Mouse (Mus musculus) CH12.LX (cell line): Measurements from ENCODE around the gene AC140267.1. TPM values are rescaled to one million over a fixed set of nuclear protein-coding genes. Genes with fewer than 3 reads are reported as not detected.
A peak's percentile ranks its signal among the peaks of the same experiment; 100 is the strongest.

Experiments
- DNase-seq: peaks from one replicate; pipeline ENCODE4 v3.0.0-alpha.2; 2013; ENCODE audit errors: extremely low read depth
- H3K27ac ChIP-seq: 2 replicates; pipeline ENCODE4 v1.5.1; 2012; ENCODE audit warnings: low read depth, mild to moderate bottlenecking, control low read depth, moderate library complexity; ENCODE audit not compliant: insufficient read depth
- H3K27me3 ChIP-seq: replicated peaks from 2 replicates; pipeline ENCODE3; 2012; ENCODE audit warnings: inconsistent platforms
- H3K36me3 ChIP-seq, 2 experiments: replicated peaks in 1 of 2; 2 replicates each; pipeline versions ENCODE3 to v1.6.1; 2012; ENCODE audit warnings: inconsistent platforms in 1 of 2, low read length in 1 of 2, mild to moderate bottlenecking in 1 of 2, mixed read lengths in 1 of 2, moderate library complexity in 1 of 2; ENCODE audit not compliant: control insufficient read depth in 1 of 2, insufficient read depth in 1 of 2
- H3K4me1 ChIP-seq, 2 experiments: 2 replicates each; pipeline ENCODE4 v1.6.1; 2012; ENCODE audit warnings: inconsistent platforms in 1 of 2, moderate library complexity in 1 of 2; ENCODE audit not compliant: insufficient read depth in 2 of 2, control insufficient read depth in 1 of 2
- H3K4me2 ChIP-seq: 2 replicates; pipeline ENCODE4 v1.6.1; 2012; ENCODE audit warnings: low read depth, mild to moderate bottlenecking, control low read depth; ENCODE audit not compliant: poor library complexity, insufficient read depth, severe bottlenecking
- H3K4me3 ChIP-seq, 3 experiments: fragments of 150-350 bp in 1 of 3; sonication (generic) in 1 of 3; replicated peaks in 1 of 3; 2 replicates each; pipeline versions ENCODE3 to v1.5.1; 2011 to 2012; ENCODE audit warnings: low read depth in 2 of 3, low read length in 2 of 3, mild to moderate bottlenecking in 2 of 3, moderate library complexity in 2 of 3, control low read depth in 1 of 3, improper control_type of control experiment in 1 of 3, inconsistent platforms in 1 of 3, mixed read lengths in 1 of 3; ENCODE audit not compliant: poor library complexity in 1 of 3
- H3K79me2 ChIP-seq: replicated peaks from 2 replicates; pipeline ENCODE4 v1.6.1; 2012; ENCODE audit warnings: mild to moderate bottlenecking, moderate library complexity; ENCODE audit not compliant: control insufficient read depth, poor library complexity, insufficient read depth, severe bottlenecking; ENCODE audit errors: extremely low read depth
- H3K9ac ChIP-seq: 2 replicates; pipeline ENCODE4 v1.6.1; 2012; ENCODE audit warnings: low read depth, mild to moderate bottlenecking, control low read depth, moderate library complexity; ENCODE audit not compliant: insufficient read depth
- H3K9me3 ChIP-seq: replicated peaks from 2 replicates; pipeline ENCODE3; 2012; ENCODE audit warnings: low read length, inconsistent platforms, mixed read lengths
- CHD1 ChIP-seq: IDR thresholded peaks from 2 replicates; pipeline ENCODE4 v1.6.1; 2012; ENCODE audit warnings: low read depth, low read length, improper control_type of control experiment, inconsistent platforms
- CHD2 ChIP-seq: IDR thresholded peaks from 2 replicates; pipeline ENCODE4 v1.6.1; 2011; ENCODE audit warnings: low read length, improper control_type of control experiment
- CTCF ChIP-seq, 2 experiments: IDR thresholded peaks in 1 of 2; conservative IDR thresholded peaks in 1 of 2; 2 replicates each; pipeline ENCODE4 v1.5.1; 2011 to 2012; ENCODE audit warnings: low read depth in 2 of 2, low read length in 2 of 2, improper control_type of control experiment in 1 of 2, inconsistent platforms in 1 of 2, mild to moderate bottlenecking in 1 of 2, moderate library complexity in 1 of 2
- GABPA ChIP-seq: IDR thresholded peaks from 2 replicates; pipeline ENCODE4 v1.6.1; 2012; ENCODE audit warnings: low read depth, low read length, improper control_type of control experiment, inconsistent platforms; ENCODE audit not compliant: insufficient replicate concordance
- MXI1 ChIP-seq: IDR thresholded peaks from 2 replicates; pipeline ENCODE4 v1.6.1; 2011; ENCODE audit warnings: mild to moderate bottlenecking, low read depth, low read length, improper control_type of control experiment
- POLR2A ChIP-seq: IDR thresholded peaks from 2 replicates; pipeline ENCODE4 v1.6.1; 2011; ENCODE audit warnings: low read depth, mild to moderate bottlenecking, improper control_type of control experiment, low read length
- SIN3A ChIP-seq: IDR thresholded peaks from 2 replicates; pipeline ENCODE4 v1.6.1; 2012; ENCODE audit warnings: low read length, improper control_type of control experiment, inconsistent platforms
- UBTF ChIP-seq: IDR thresholded peaks from 2 replicates; pipeline ENCODE4 v1.6.1; 2012; ENCODE audit warnings: low read depth, mild to moderate bottlenecking, inconsistent platforms, low read length, improper control_type of control experiment, moderate library complexity
- USF2 ChIP-seq: conservative IDR thresholded peaks from 2 replicates; pipeline ENCODE4 v1.6.1; 2011; ENCODE audit warnings: low read depth, low read length, improper control_type of control experiment
- ZC3H11A ChIP-seq: IDR thresholded peaks from 2 replicates; pipeline ENCODE4 v1.6.1; 2012; ENCODE audit warnings: low read depth, mild to moderate bottlenecking, inconsistent platforms, low read length, improper control_type of control experiment
- ZMIZ1 ChIP-seq: IDR thresholded peaks from 2 replicates; pipeline ENCODE4 v1.6.1; 2012; ENCODE audit warnings: low read depth, mild to moderate bottlenecking, inconsistent platforms, low read length, improper control_type of control experiment
- dilution Hi-C: fragments of 300-500 bp; cut with MboI; formaldehyde crosslinking; loops from 2 replicates; pipeline ENCODE4 v1.14.3; 2020; ENCODE audit warnings: low sequenced_read_pairs; ENCODE audit not compliant: extremely low pct_unique_long_range_greater_than_20kb, extremely low pct_ligation_motif_present
- in situ Hi-C: fragments of 300-500 bp; cut with MboI; formaldehyde crosslinking; loops from 3 replicates; pipeline ENCODE4 v1.14.3; 2019; ENCODE audit warnings: low sequenced_read_pairs, low pct_ligation_motif_present, low pct_unique_long_range_greater_than_20kb, mixed read lengths
- polyA plus RNA-seq: library from polyadenylated mRNA; unstranded; fragments of >175 nt; gene quantifications from 2 replicates; pipeline ENCODE4 v1.2.1, GENCODE M21; 2012; ENCODE audit warnings: low read depth; ENCODE audit not compliant: insufficient read length
- total RNA-seq, 2 experiments: library from RNA; depleted of rRNA; stranded (reverse); fragments of 300-350 nt in 1 of 2; fragments of >200 nt in 1 of 2; gene quantifications; 2 replicates each; pipeline ENCODE4 v1.2.3; 2012 to 2014

AC140267.1 gene
- total and polyA plus RNA-seq, 3 experiments: not detected

- peaks cover 12 to 31% of the 10 kb centered on the region in 2 experiments for H3K4me1 ChIP-seq
- peaks cover 53 to 71% of the 10 kb centered on the region in 2 experiments for H3K36me3 ChIP-seq
- DNase-seq: no peak
- H3K27me3 ChIP-seq: no peaks in the 10 kb centered on the region
- in situ Hi-C loops (loop anchor here (5.0 to 25.0 kb wide), 2 partner anchors 39 to 706 kb away; no protein-coding TSS in a partner anchor), dilution Hi-C loops (no loop called here)
- peak overlapping the region; percentile 94 for H3K4me2 ChIP-seq
- H3K79me2 ChIP-seq: peaks cover 17% of the 10 kb centered on the region
- peak overlapping the region; percentile 96 for H3K9ac ChIP-seq
- peak overlapping the region; percentile 92 to 96 (median 94) for H3K4me3 ChIP-seq
- H3K9me3 ChIP-seq: no peaks in the 10 kb centered on the region
- TF ChIP-seq CTCF (conservative IDR thresholded peaks at IDR 0.05 in 1 of 2, IDR thresholded peaks at IDR 0.05 in 1 of 2; ENCODE audit: low read depth in 2 of 2, low read length in 2 of 2) (no peak), CHD1 (0 out of 2 replicates have a peak, but pooled peaks have one; percentile 71), POLR2A (peak; percentile 11; the same call in 1 of the 2 replicates)
- TF ChIP-seq, all 38 proteins: peak for 2
- H3K27ac ChIP-seq: peak overlapping the region; percentile 71
These were observed 20.6 kb downstream of the AC140267.1 start for GRCm38 (mm10) chr15:80256242-80256641.

GRCm38 (mm10) chr15:80256656-80257601 lies 21.3 kb downstream of the AC140267.1 start:
- Histone ChIP-seq H3K4me2 (peak overlapping the region; percentile 94), H3K9me3 (no peaks in the 10 kb centered on the region), H3K4me3 (peak overlapping the region; percentile 92 to 96 (median 94)), H3K27me3 (no peaks in the 10 kb centered on the region), H3K9ac (peak overlapping the region; percentile 96), H3K27ac (peak overlapping the region; percentile 71; the same call in 1 of the 2 replicates), H3K79me2 (peaks cover 17% of the 10 kb centered on the region), H3K4me1 (peaks cover 12 to 34% of the 10 kb centered on the region in 2 experiments), H3K36me3 (peaks cover 50 to 70% of the 10 kb centered on the region in 2 experiments)
- dilution Hi-C loops: no loop called here
- in situ Hi-C loops: loop anchor here (5.0 to 25.0 kb wide), 2 partner anchors 40 to 705 kb away; no protein-coding TSS in a partner anchor
- TF ChIP-seq ZMIZ1 (0 out of 2 replicates have a peak, but pooled peaks have one; percentile 30), UBTF (no peak), CHD1 (peak; percentile 71; the same call in 1 of the 2 replicates), USF2 (0 out of 2 replicates have a peak, but pooled peaks have one; percentile 6)
- no peak for DNase-seq

GRCm38 (mm10) chr15:80257602-80258239 lies 22.1 kb downstream of the AC140267.1 start:
- in situ Hi-C loops: loop anchor here (5.0 to 25.0 kb wide), 2 partner anchors 40 to 705 kb away; no protein-coding TSS in a partner anchor

More at GRCm38 (mm10) chr15:80257602-80258239, 22.1 kb downstream of the AC140267.1 start:
- dilution Hi-C loops: no loop called here
- no peak for DNase-seq
- TF ChIP-seq MXI1 (peak; percentile 30; the same call in 1 of the 2 replicates), SIN3A (peak; percentile 32; the same call in 1 of the 2 replicates), GABPA (no peak), POLR2A (peak; percentile 60), CHD2 (peak; percentile 51; the same call in 1 of the 2 replicates), ZMIZ1 (peak; percentile 82; the same call in 1 of the 2 replicates), ZC3H11A (no peak)
- TF ChIP-seq, all 38 proteins: peak for 5
- Histone ChIP-seq H3K79me2 (peaks cover 23% of the 10 kb centered on the region), H3K27me3 (no peaks in the 10 kb centered on the region), H3K36me3 (peaks cover 47 to 74% of the 10 kb centered on the region in 2 experiments), H3K9me3 (no peaks in the 10 kb centered on the region), H3K4me3 (peak overlapping the region in 1 of 3 experiments; percentile 94), H3K27ac (peak overlapping the region; percentile 31; the same call in 1 of the 2 replicates), H3K4me2 (peak overlapping the region; percentile 94; the same call in 1 of the 2 replicates), H3K4me1 (peaks cover 15 to 41% of the 10 kb centered on the region in 2 experiments), H3K9ac (peak overlapping the region; percentile 96; the same call in 1 of the 2 replicates)
